Mouse (Mus musculus) hindlimb bud, embryonic 11.5 days (tissue): ENCODE results near the gene Mup8.
"Not testable (repeated sequence)": the region's sequence is repeated elsewhere in the genome, so short reads cannot be mapped to it uniquely, and the experiment has no call there.

Experiments
- DNase-seq: peaks from one replicate; pipeline ENCODE4 v3.0.0-alpha.2; 2012; ENCODE audit warnings: low read depth, low spot score; ENCODE audit errors: extremely low spot score

Gene Mup8

GRCm38 (mm10) chr4:60222499-60222898 lies at the start of gene Mup8:
Gene Mup8, minus strand, starts transcription at chr4:60222599.
- DNase-seq, result not testable (repeated sequence)

GRCm38 (mm10) chr4:60265977-60266770 lies 43.8 kb upstream of the Mup8 start:
- DNase-seq, result not testable (repeated sequence)

GRCm38 (mm10) chr4:60262706-60263105 lies 40.3 kb upstream of the Mup8 start:
- not testable (repeated sequence) for DNase-seq
